Mouse (Mus musculus) hindlimb bud, embryonic 11.5 days (tissue): ENCODE measurements around the gene Dnah11.
A peak's percentile ranks its signal among the peaks of the same experiment; 100 is the strongest.
"Not testable (repeated sequence)": the region's sequence is repeated elsewhere in the genome, so short reads cannot be mapped to it uniquely, and the experiment has no call there.

ENCODE experiments used
- DNase-seq: peaks from one replicate; pipeline ENCODE4 v3.0.0-alpha.2; 2012; ENCODE audit warnings: low read depth, low spot score; ENCODE audit errors: extremely low spot score

The Dnah11 gene

GRCm38 (mm10) chr12:117989018-117989828 is 209.6 kb downstream of the Dnah11 start:
- peak; percentile 14 for DNase-seq

DNA sequence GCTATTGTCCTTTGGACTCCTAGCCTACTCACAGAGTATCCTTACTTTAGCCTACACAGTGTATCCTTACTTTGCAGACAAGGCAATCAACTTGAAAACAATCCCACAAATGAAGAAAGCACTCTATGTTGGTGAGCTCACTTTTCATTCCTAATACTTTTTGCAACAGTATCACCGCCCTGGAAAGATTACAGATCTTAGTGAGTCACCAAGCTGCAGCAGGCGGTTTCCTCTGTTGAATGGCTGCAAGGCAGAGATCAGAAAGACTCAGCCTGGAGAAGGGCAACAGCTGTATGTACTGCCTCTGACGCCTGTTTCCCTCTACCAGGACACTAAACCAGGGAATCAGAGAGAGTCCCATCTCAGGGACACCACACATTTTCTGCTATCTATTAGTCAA is 218.5 kb downstream of the Dnah11 start:
- no peak for DNase-seq

DNA sequence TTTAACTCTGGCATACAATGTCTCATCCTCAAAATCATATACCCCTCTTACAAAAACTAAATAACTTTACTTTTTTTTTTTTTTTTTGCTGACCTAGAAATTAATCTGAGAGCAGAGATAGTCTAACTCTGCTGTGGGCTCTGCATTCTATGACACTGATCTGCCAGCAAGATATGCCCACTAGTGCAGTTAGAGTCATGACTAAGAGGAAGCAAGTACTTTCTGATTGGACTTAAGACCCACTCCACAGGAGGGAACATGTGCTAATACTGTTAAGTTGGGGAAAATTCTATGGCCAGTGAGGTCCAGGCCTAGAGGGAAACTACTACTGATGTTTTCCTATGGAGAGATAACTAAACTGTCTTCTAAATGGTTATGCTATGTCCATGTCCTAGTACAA is 225.1 kb downstream of the Dnah11 start:
- no peak for DNase-seq

- DNase-seq, result no peak
These were observed 236.1 kb downstream of the Dnah11 start for GRCm38 (mm10) chr12:117962698-117963097.

DNA sequence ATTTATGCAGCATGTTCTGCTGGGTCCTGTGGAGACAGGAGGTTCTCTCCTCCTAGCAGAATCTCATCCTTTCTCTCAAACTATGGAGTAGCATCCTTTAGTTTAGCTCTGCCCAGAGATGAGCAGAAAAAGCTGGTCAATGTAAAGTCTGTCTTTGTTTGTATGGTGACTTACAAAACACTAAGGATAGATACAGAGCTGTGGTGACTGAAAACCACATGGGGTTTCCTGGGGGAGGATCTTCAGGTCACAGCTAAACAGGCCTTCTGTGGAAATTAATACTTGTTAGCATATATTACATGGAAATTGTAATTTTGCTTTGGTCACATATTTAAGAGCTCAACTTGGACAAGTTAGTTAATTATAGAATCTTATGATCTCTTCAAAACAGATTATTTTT is 239.6 kb downstream of the Dnah11 start:
- DNase-seq, result no peak

- DNase-seq, result no peak
These were observed 251.8 kb downstream of the Dnah11 start for GRCm38 (mm10) chr12:117946823-117947704.

- DNase-seq, result no peak
These were observed 256.9 kb downstream of the Dnah11 start for GRCm38 (mm10) chr12:117941947-117942346.

DNA sequence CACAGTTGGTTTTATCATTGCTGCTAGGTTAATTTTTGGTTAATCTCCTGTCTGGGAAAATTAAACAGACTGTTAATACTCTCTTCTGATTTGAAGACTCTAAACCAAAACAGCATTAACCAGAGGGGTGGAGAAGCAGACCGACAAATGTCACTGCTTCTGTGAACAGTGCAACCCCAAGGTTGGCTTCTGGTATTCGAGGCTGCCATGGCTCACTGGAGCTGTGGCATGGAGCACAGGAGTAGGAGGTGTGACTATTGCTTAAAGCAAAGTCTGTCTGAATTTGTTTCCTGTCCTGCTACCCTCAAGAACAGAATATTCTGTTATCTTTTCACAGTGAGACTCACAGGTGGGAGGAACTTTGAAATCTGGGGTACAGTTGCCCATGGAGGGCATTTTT is 260.6 kb downstream of the Dnah11 start:
- no peak for DNase-seq

GRCm38 (mm10) chr12:117932026-117932425 is 266.8 kb downstream of the Dnah11 start:
- no peak for DNase-seq

DNA sequence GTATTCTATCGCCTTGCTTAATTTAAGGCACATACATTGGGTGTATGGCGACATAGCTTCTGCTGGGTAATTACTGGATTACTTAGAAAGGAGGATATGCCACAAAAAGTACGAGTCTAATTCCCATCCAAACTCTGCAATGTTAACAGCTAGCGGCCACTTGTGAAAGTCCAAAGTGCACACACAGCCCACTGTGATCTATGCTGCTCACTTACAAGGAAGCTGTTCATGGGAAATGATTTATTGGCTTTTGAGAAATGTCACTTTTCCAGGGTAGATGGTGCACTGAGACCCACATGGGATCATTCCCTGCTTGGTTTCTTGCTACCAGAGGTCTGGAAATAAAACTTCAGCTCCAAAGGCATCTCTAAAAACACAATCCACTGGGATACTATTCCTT is 269.1 kb downstream of the Dnah11 start:
- DNase-seq, result no peak

DNA sequence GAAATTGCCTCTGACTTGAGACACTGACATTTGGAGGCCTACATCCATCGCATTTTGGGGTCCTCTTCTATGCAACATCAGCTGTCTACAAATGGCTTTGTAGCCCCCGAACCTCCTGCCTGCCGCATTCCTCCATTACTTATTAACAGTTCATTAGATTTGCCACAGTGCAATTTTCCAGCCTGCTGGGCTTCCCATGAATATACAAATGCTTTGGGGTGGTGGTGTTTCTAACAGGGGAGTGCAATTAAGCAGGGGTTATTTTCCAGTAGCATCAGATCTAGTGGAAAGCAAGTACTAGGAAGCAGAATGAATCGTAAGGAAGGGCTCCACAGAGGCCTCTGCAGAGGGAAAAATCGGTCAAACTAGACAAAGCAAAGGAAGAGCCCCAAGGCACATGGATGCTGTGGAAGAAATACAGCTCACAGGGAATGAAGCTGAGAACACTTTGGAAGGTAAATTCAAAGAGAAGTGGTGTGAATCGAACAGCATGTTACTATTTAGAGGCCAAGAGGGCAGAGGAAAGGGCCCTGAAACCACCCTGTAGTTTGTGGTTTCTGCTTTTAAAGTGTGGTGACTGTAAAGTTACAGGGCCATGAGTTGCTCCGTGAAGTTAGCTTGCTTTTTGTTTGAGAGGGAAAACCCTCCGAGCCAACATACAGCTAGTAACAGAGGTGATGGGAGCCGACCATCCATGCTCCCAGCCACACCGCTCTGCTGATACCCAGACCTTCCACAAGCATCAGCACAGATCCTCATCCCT is 282.8 kb downstream of the Dnah11 start:
- DNase-seq, result no peak

DNA sequence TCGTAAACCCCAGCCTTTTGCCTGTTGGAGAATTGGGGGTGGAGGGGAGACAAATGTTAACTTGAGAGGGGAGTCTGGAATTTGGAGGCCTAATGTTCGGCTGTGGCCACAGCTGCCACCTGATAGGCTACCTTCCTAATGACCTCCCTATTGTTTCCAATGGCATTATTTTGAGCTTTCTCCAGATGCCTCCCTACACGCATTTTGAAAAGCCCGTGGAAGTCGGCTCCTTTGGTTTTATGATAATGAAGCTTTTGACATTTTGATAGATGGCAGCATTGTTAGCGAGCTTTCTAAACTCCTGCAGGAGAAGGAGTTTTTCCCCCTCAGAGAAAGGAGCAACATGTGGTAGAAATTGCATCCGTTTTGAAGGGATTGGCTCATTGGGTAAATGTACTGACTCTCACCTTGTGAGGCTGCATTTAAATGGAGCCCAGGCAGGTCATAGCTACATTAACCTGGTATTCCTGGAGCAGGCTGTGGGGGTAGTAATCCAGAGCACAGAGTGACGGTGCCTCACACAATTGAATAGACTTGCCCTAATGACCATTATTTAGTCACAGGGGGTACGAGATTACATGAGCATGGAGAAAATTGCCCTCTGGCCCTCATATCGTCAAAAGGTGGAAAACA is 284.1 kb downstream of the Dnah11 start:
- DNase-seq, result no peak

- DNase-seq, result no peak
These were observed 287.4 kb downstream of the Dnah11 start for GRCm38 (mm10) chr12:117911396-117911795.

DNA sequence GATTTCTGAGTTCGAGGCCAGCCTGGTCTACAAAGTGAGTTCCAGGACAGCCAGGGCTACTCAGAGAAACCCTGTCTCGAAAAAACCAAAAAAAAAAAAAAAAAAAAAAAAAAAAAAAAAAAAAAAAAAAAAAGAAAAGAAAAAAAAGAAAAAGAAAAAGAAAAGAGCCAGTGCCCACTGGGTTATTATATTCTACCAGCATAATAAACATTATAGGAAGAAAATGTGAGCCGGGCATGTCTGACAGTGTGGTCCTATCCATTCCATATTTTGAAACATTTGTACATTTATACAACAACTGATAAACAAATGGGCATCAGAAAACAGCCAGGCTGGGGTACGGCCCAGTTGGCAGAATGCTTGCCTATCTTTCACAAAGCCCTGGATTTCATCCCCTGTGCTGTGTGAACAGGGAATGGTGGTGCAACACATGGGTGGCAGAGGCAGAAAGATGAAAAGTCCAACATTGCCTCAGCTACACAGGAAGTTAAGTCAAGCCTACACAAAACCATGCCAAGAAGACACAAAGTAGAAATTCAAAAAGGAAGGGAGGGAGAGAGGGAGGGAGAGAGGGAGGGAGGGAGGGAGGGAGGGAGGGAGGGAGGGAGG is 293.5 kb downstream of the Dnah11 start:
- DNase-seq, result not testable (repeated sequence)

- no peak for DNase-seq
These were observed 295.2 kb downstream of the Dnah11 start for GRCm38 (mm10) chr12:117903671-117904070.

GRCm38 (mm10) chr12:117901352-117901751 is 297.5 kb downstream of the Dnah11 start:
- not testable (repeated sequence) for DNase-seq

GRCm38 (mm10) chr12:117900798-117901197 is 298.0 kb downstream of the Dnah11 start:
- DNase-seq, result not testable (repeated sequence)

- DNase-seq, result no peak
These were observed 311.4 kb downstream of the Dnah11 start for GRCm38 (mm10) chr12:117887422-117887821.

DNA sequence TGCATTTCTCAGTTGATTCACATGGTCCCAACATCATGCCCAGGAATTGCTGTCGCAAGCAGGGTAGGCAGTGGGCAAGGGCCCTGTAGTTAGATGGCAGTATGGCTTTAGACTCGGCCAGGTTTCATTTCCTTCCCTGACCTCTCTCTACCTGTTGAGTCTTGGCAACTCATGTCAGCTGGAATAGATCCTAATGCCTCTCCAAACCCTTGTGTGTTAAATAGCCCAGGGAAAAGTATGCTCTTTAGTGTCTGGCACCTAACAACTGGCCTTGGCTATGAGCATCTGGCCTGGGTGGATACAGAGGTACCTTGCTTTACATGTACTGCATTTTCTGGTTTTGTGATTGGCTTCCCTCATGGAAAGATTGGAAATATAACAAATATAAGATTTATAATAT is 314.2 kb downstream of the Dnah11 start:
- DNase-seq, result no peak

GRCm38 (mm10) chr12:117878341-117878740 is 320.5 kb downstream of the Dnah11 start:
- DNase-seq, result no peak
